Mouse (Mus musculus): ENCODE data around the gene Arpp21. TPM values are rescaled to one million over a fixed set of nuclear protein-coding genes. Genes with fewer than 3 reads are reported as not detected.

Gene Arpp21
- 2.4 and 4.7 TPM in 2 replicates for polyA plus RNA-seq (2014; fragmentation: Nextera tagmentation; extraction: Ambion mirVana)

DNA sequence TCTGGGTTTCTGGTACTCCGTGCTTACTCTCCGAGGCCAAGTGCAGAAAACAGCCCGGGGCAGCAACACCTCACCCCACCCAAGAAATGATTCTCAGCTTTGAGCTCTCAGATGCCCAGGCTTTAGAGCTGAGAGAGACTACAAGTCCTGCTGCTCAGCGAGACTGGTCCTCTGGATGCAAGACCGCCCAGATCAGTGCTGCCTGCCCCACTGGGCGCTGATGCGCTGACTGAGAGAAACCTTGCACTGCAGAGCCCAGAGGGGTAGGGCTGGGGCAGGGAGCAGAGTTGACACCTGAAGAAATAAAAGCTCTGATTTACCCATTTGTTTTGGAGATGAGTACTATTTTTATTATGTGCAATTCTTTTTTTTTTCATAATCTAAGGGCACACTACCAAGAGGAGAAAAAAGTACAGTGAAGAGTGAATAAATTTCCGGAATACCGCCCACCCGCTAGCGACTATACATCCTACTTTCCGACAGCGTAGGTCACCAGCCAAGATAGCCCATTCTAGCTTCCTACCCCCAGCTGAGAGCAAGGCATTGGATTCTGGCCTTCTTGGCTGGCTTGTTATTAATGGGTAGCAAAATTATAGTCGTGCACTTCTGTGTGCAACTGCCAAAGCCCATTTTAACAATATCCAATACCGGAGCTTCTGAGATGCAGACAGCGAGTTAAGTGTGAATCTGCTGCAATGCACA lies at the start of gene Arpp21:
Gene Arpp21, minus strand, starts transcription at position 243 of the 702 bp plus-strand sequence.
- H3K9me3 ChIP-seq (ENCODE audit: control insufficient read depth, low read length): no peaks in the 10 kb centered on the region
- peak within 1 kb of the TSS; percentile 41 for H3K4me3 ChIP-seq (ENCODE audit: low read depth, low read length)
- 0 out of 2 replicates have a peak, but pooled peaks have one; percentile 32 for ATAC-seq (ENCODE audit: insufficient number of reproducible peaks, low FRiP score, low TSS enrichment, low read depth)
- peaks cover 8% of the 10 kb centered on the region; the same call in 1 of the 2 replicates for H3K4me1 ChIP-seq (ENCODE audit: control insufficient read depth, insufficient read depth, low read length)
- peaks cover 31% of the 10 kb centered on the region for H3K27me3 ChIP-seq (ENCODE audit: control insufficient read depth, insufficient read depth, low read length)
- DNase-seq (ENCODE audit: low spot score): no peak
- peak within 1 kb of the TSS; percentile 93 for H3K4me2 ChIP-seq (ENCODE audit: low read depth, severe bottlenecking)
- no peak within 1 kb of the TSS for H3K27ac ChIP-seq (replicated peaks; ENCODE audit: low read depth, low read length)
- peak within 1 kb of the TSS; percentile 40; the same call in 1 of the 2 replicates for H3K9ac ChIP-seq (ENCODE audit: low read length)
- WGBS: 21% methylated on average over 16 of the region's 16 CpGs
- no peaks in the 10 kb centered on the region for H3K36me3 ChIP-seq (ENCODE audit: control insufficient read depth, insufficient read depth, low read length)

DNA sequence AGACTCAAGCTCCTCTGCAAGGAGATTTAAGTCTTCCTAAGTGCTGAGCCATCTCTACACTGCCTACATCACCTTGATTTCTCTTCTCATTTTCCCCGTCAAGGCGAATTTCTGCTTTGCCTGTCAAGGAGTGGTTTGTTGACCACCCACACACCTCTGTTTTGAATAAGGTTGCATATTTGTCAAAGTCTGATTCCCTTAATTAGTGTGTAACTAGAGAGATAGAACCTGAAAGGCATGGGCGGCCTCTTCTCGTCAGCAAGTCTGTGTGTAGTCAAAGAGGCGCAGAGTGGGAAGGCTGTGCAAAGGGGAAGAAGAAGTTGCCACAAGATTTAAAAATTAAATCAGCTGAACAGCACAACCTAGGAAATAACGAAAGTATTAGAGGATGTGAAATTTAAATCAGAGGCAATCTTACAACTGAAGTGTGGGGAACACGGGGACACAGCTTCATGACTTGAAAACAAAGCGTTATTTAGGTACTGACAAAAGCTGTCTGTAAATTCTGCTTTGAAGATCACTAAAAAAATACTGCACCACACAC lies 36.8 kb upstream of the Arpp21 start:
- ATAC-seq (ENCODE audit: insufficient number of reproducible peaks, low FRiP score, low TSS enrichment, low read depth) (no peak), DNase-seq (ENCODE audit: low spot score) (no peak)
- no peak overlapping the region for H3K9ac ChIP-seq (ENCODE audit: low read length)
- H3K36me3 ChIP-seq (ENCODE audit: control insufficient read depth, insufficient read depth, low read length): no peaks in the 10 kb centered on the region
- 84% methylated on average over 8 of the region's 8 CpGs for WGBS
- no peak overlapping the region for H3K4me3 ChIP-seq (ENCODE audit: low read depth, low read length)
- H3K4me2 ChIP-seq (ENCODE audit: low read depth, severe bottlenecking): no peak overlapping the region
- H3K4me1 ChIP-seq (ENCODE audit: control insufficient read depth, insufficient read depth, low read length): no peaks in the 10 kb centered on the region
- H3K27ac ChIP-seq (replicated peaks; ENCODE audit: low read depth, low read length): no peak overlapping the region
- H3K9me3 ChIP-seq (ENCODE audit: control insufficient read depth, low read length): no peaks in the 10 kb centered on the region
- H3K27me3 ChIP-seq (ENCODE audit: control insufficient read depth, insufficient read depth, low read length): no peaks in the 10 kb centered on the region

DNA sequence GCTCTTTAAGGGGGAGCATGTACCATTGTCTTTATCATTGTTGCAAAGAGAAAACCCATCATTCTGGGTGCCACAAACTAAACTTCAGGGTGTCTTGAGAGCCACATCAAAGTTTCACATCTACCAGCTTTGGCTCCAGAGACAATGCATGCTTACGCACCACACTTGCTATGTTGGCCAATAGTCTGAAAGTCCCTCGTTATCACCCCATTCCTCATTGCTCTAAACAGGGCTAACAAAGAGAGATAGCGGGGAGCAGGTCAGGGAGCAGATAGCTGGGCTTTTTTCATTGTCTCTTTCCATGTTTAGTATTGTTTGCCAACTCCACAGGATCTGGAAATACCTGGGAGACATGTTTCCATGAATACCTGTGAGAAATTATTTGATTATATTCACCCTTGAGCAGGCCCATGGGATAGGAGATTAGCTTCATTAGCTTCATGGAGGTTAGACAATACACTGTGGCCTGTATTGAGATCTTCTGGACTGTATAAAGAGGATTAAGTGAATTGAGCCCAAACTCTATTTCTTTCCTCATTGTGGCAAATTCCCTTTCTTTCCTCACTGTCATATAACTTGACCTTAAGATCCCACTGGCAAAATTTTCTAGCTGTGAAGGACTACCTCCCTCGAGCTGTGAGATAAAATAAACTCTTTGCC lies 29.4 kb upstream of the Arpp21 start:
- 82% methylated on average over 4 of the region's 4 CpGs for WGBS

DNA sequence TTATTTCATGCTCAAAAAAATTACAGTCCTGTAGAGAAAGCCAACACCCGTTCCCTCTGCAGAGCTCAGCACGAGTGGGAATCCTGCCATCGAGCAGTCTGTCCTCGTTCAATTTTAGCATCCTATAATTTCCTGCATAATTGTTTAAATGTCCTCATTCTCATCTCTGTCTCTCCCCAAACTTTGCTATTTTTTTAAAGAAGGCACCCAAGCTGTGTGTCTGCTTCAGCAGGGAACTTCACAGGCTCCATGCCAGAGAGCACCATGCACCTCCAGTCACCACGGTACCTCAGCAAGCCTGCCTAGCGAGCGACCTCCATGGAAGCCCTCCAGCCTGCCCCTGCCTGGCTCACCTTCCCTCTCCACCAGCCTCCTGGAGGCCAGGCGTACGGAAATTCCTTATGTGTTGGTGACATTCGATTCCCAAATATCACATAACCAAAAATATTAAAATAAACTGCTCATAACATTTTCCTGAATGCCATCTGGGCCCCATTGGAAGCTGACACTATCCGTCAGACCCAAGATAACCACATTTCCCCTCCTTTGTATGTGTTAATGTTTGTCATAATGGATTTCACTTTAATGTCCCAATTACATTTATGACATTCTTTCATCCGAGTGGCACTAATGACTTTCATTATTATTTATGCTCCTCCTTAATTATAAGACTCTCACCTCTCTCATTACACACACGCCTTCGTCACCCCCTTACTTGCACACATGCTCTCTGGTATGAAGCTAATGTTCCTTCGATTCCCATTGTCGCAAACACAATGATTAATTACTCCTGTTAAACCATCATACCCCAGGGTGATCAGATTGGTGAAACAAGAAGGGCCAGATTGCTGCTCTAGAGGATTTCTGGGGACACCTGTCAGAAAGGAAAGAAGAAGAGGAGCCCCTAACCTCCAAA lies 26.5 kb upstream of the Arpp21 start:
- Histone ChIP-seq H3K27ac (replicated peaks; ENCODE audit: low read depth, low read length) (no peak overlapping the region), H3K9ac (ENCODE audit: low read length) (no peak overlapping the region), H3K27me3 (ENCODE audit: control insufficient read depth, insufficient read depth, low read length) (no peaks in the 10 kb centered on the region), H3K4me1 (ENCODE audit: control insufficient read depth, insufficient read depth, low read length) (no peaks in the 10 kb centered on the region), H3K9me3 (ENCODE audit: control insufficient read depth, low read length) (no peaks in the 10 kb centered on the region), H3K4me2 (ENCODE audit: low read depth, severe bottlenecking) (no peak overlapping the region), H3K4me3 (ENCODE audit: low read depth, low read length) (no peak overlapping the region), H3K36me3 (ENCODE audit: control insufficient read depth, insufficient read depth, low read length) (no peaks in the 10 kb centered on the region)
- WGBS: 72% methylated on average over 16 of the region's 16 CpGs
- DNase-seq (ENCODE audit: low spot score) (no peak), ATAC-seq (ENCODE audit: insufficient number of reproducible peaks, low FRiP score, low TSS enrichment, low read depth) (no peak)

More for the DNA sequence above, 29.4 kb upstream of the Arpp21 start:
- no peak overlapping the region for H3K9ac ChIP-seq (ENCODE audit: low read length)
- H3K27me3 ChIP-seq (ENCODE audit: control insufficient read depth, insufficient read depth, low read length): no peaks in the 10 kb centered on the region
- no peaks in the 10 kb centered on the region for H3K9me3 ChIP-seq (ENCODE audit: control insufficient read depth, low read length)
- DNase-seq (ENCODE audit: low spot score) (no peak), ATAC-seq (ENCODE audit: insufficient number of reproducible peaks, low FRiP score, low TSS enrichment, low read depth) (no peak)
- no peak overlapping the region for H3K4me2 ChIP-seq (ENCODE audit: low read depth, severe bottlenecking)
- H3K36me3 ChIP-seq (ENCODE audit: control insufficient read depth, insufficient read depth, low read length): no peaks in the 10 kb centered on the region
- no peak overlapping the region for H3K4me3 ChIP-seq (ENCODE audit: low read depth, low read length)
- H3K27ac ChIP-seq (replicated peaks; ENCODE audit: low read depth, low read length): no peak overlapping the region
- no peaks in the 10 kb centered on the region for H3K4me1 ChIP-seq (ENCODE audit: control insufficient read depth, insufficient read depth, low read length)

DNA sequence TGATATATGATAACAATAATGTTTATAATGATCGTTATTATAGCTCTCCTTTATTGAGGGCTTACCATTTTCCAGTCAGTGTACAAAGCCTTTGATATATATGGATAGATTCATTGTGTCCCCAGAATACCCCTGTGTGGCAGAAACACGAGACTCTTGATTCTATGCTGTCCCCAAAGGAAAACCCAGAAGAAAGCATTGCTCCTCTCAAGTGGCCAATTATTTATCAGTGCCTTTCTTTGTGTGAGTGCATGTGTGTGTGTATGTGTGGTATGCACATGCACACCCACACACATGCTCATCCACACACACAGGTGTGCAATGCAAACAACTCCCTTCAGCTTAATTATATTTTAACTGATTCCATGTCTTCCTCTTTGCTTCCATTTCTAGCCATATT lies 25.8 kb upstream of the Arpp21 start:
- H3K27me3 ChIP-seq (ENCODE audit: control insufficient read depth, insufficient read depth, low read length): no peaks in the 10 kb centered on the region
- 84% methylated on average over 2 of the region's 2 CpGs for WGBS
- no peak overlapping the region for H3K4me3 ChIP-seq (ENCODE audit: low read depth, low read length)
- no peaks in the 10 kb centered on the region for H3K36me3 ChIP-seq (ENCODE audit: control insufficient read depth, insufficient read depth, low read length)
- H3K4me2 ChIP-seq (ENCODE audit: low read depth, severe bottlenecking): no peak overlapping the region
- H3K4me1 ChIP-seq (ENCODE audit: control insufficient read depth, insufficient read depth, low read length): no peaks in the 10 kb centered on the region
- ATAC-seq (ENCODE audit: insufficient number of reproducible peaks, low FRiP score, low TSS enrichment, low read depth) (no peak), DNase-seq (ENCODE audit: low spot score) (no peak)
- H3K9me3 ChIP-seq (ENCODE audit: control insufficient read depth, low read length): no peaks in the 10 kb centered on the region
- no peak overlapping the region for H3K9ac ChIP-seq (ENCODE audit: low read length)
- H3K27ac ChIP-seq (replicated peaks; ENCODE audit: low read depth, low read length): no peak overlapping the region

DNA sequence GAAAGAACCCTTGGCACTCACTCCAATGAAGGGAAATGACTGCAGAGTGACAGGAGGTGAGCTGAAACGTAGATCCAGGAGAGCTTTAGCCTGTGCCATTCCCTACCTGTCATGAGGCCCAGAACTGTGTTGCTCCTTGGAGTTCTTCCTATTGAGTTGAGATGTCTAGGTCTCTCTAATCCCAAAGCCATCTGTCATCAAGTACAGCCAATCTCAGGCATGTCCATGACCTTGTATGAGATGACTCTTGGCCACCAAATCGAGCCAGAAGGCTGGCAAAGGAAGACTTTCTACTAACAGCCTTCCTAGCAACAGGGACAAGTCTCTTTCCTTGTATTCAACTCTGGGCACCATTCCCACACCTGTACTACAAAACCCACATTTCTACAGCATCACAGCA lies 25.0 kb upstream of the Arpp21 start:
- Histone ChIP-seq H3K9ac (ENCODE audit: low read length) (no peak overlapping the region), H3K9me3 (ENCODE audit: control insufficient read depth, low read length) (no peaks in the 10 kb centered on the region), H3K4me2 (ENCODE audit: low read depth, severe bottlenecking) (no peak overlapping the region), H3K27me3 (ENCODE audit: control insufficient read depth, insufficient read depth, low read length) (no peaks in the 10 kb centered on the region), H3K36me3 (ENCODE audit: control insufficient read depth, insufficient read depth, low read length) (no peaks in the 10 kb centered on the region), H3K4me3 (ENCODE audit: low read depth, low read length) (no peak overlapping the region), H3K27ac (replicated peaks; ENCODE audit: low read depth, low read length) (no peak overlapping the region), H3K4me1 (ENCODE audit: control insufficient read depth, insufficient read depth, low read length) (no peaks in the 10 kb centered on the region)
- ATAC-seq (ENCODE audit: insufficient number of reproducible peaks, low FRiP score, low TSS enrichment, low read depth) (no peak), DNase-seq (ENCODE audit: low spot score) (no peak)
- WGBS: 69% methylated on average over 2 of the region's 2 CpGs

DNA sequence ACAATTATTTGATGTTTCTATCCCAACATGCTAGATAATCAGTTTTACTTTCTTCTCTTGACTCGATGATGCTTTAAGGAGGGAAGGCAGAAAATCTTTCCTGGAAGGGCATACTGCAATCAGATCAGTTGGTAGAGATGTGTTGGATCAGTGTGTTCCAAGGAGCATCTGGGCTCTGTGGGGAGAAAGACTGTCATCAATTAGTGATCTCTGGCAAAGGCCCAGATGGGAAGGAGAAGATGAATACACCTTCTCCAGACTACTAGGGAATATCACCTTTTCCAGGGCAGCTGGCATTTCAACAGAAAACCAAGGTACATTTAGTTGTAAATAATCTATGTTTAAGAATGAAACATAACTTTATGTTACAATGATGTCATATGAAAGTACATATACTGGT lies 22.8 kb upstream of the Arpp21 start:
- Histone ChIP-seq H3K4me2 (ENCODE audit: low read depth, severe bottlenecking) (no peak overlapping the region), H3K4me3 (ENCODE audit: low read depth, low read length) (no peak overlapping the region), H3K27ac (replicated peaks; ENCODE audit: low read depth, low read length) (no peak overlapping the region), H3K4me1 (ENCODE audit: control insufficient read depth, insufficient read depth, low read length) (no peaks in the 10 kb centered on the region), H3K9ac (ENCODE audit: low read length) (no peak overlapping the region), H3K36me3 (ENCODE audit: control insufficient read depth, insufficient read depth, low read length) (no peaks in the 10 kb centered on the region), H3K27me3 (ENCODE audit: control insufficient read depth, insufficient read depth, low read length) (no peaks in the 10 kb centered on the region), H3K9me3 (ENCODE audit: control insufficient read depth, low read length) (no peaks in the 10 kb centered on the region)
- no peak for ATAC-seq (ENCODE audit: insufficient number of reproducible peaks, low FRiP score, low TSS enrichment, low read depth)
- WGBS: 86% methylated on average over 1 of the region's 1 CpGs
- DNase-seq (ENCODE audit: low spot score): no peak

DNA sequence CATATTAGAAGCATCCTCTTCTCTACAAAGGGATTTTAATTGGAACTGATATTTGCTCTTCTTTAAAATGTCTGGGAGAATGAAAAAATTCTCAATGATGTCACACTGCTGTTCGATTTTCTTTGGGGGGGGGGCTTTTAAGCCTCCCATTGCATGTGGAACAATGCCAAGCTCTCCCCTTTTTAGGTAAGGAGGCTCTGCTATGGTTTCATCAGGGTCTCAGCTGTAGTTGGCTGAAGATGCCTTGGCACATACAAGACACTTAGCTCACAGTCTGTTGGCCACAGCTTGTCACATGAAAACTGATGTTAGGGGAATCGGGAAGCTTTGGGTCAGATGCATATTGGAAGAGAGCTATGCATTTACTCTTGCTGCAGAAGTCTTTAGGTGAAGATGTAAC lies 20.2 kb upstream of the Arpp21 start:
- no peak overlapping the region for H3K4me2 ChIP-seq (ENCODE audit: low read depth, severe bottlenecking)
- H3K27ac ChIP-seq (replicated peaks; ENCODE audit: low read depth, low read length): no peak overlapping the region
- no peak for DNase-seq (ENCODE audit: low spot score)
- no peak overlapping the region for H3K4me3 ChIP-seq (ENCODE audit: low read depth, low read length)
- H3K4me1 ChIP-seq (ENCODE audit: control insufficient read depth, insufficient read depth, low read length): no peaks in the 10 kb centered on the region
- no peaks in the 10 kb centered on the region for H3K36me3 ChIP-seq (ENCODE audit: control insufficient read depth, insufficient read depth, low read length)
- no peak overlapping the region for H3K9ac ChIP-seq (ENCODE audit: low read length)
- 81% methylated on average over 2 of the region's 2 CpGs for WGBS
- H3K27me3 ChIP-seq (ENCODE audit: control insufficient read depth, insufficient read depth, low read length): no peaks in the 10 kb centered on the region
- no peak for ATAC-seq (ENCODE audit: insufficient number of reproducible peaks, low FRiP score, low TSS enrichment, low read depth)
- no peaks in the 10 kb centered on the region for H3K9me3 ChIP-seq (ENCODE audit: control insufficient read depth, low read length)
